In genomic region chr1:193928607-193929006, GRCm38 (mm10) we compare ENCODE assay signal across 21 mouse cellular contexts.
A peak's percentile ranks its signal among the peaks of the same experiment; 100 is the strongest.
DNase-seq lines count a peak whose midpoint lies in the region; ATAC-seq and TF ChIP-seq lines count a peak whose summit lies in the region.
"Had no signal": no experiment of that assay in that cellular context is flagged by ENCODE, and none has a peak within 500 bp of the region (broad histone marks: within the 10 kb centered on the region; RNA-seq: fewer than 3 reads in every experiment).

No protein-coding gene starts in this region.

- H3K4me1 ChIP-seq in liver, adult 2 months (ENCODE audit: control insufficient read depth, insufficient read depth, low read length) = peaks cover 3% of the 10 kb centered on the region; the same call in 1 of the 2 replicates
- H3K4me1 ChIP-seq in liver, embryonic 12.5 days = no peaks in the 10 kb centered on the region
- no peaks in the 10 kb centered on the region for H3K4me1 ChIP-seq in stomach, postnatal 0 days (replicated peaks; ENCODE audit: control insufficient read depth, insufficient read depth)
- H3K4me1 ChIP-seq in forebrain, embryonic 16.5 days (replicated peaks; ENCODE audit: control insufficient read depth, insufficient read depth, low read length) = no peaks in the 10 kb centered on the region
- H3K4me1 ChIP-seq: embryonic facial prominence, embryonic 13.5 days; heart, embryonic 10.5 days; hindbrain, embryonic 12.5 days had no signal

- no peaks in the 10 kb centered on the region for H3K36me3 ChIP-seq in liver, adult 2 months (ENCODE audit: control insufficient read depth, insufficient read depth, low read length)
- no peaks in the 10 kb centered on the region for H3K36me3 ChIP-seq in liver, embryonic 12.5 days
- no peaks in the 10 kb centered on the region for H3K36me3 ChIP-seq in stomach, postnatal 0 days (ENCODE audit: control insufficient read depth, insufficient read depth, low read length)
- H3K36me3 ChIP-seq in forebrain, embryonic 16.5 days (ENCODE audit: control insufficient read depth, insufficient read depth) = no peaks in the 10 kb centered on the region
- H3K36me3 ChIP-seq: embryonic facial prominence, embryonic 13.5 days; heart, embryonic 10.5 days; hindbrain, embryonic 12.5 days had no signal

- H3K4me3 ChIP-seq in liver, adult 2 months (ENCODE audit: insufficient read depth, low read depth, low read length) = no peak overlapping the region
- no peak overlapping the region for H3K4me3 ChIP-seq in liver, embryonic 12.5 days
- no peak overlapping the region for H3K4me3 ChIP-seq in stomach, postnatal 0 days (ENCODE audit: low read depth, low read length)
- no peak overlapping the region for H3K4me3 ChIP-seq in forebrain, embryonic 16.5 days (replicated peaks; ENCODE audit: low read length)
- H3K4me3 ChIP-seq: embryonic facial prominence, embryonic 13.5 days; heart, embryonic 10.5 days; hindbrain, embryonic 12.5 days had no signal

- TF ChIP-seq EP300 in stomach, postnatal 0 days (optimal IDR thresholded peaks at IDR 0.05) = no peak

- no peak for TF ChIP-seq POLR2A in liver, adult 2 months (IDR thresholded peaks at IDR 0.05; ENCODE audit: extremely low read depth, insufficient read depth, low read length)

- peak; percentile 22 for DNase-seq in liver, adult 2 months (ENCODE audit: extremely low read depth, low read depth, low spot score)
- peak; percentile 63 for DNase-seq in ES-CJ7 (ENCODE audit: low read depth, low spot score)
- DNase-seq in stomach, postnatal 0 days (ENCODE audit: low spot score) = peak; percentile 18
- no peak for DNase-seq in ovary, postnatal 36 days (ENCODE audit: low spot score)
- DNase-seq: adrenal gland, adult 8-10 months; adrenal gland, postnatal 36 days; cerebellum, adult 2 months; cerebellum, postnatal 14 days; gastrocnemius, postnatal 36 days; heart, adult 18-20 months; heart, postnatal 10 days; heart, postnatal 4 days had no signal

- no peak for ATAC-seq in liver, embryonic 12.5 days
- 0 out of 2 replicates have a peak, but pooled peaks have one; percentile 29 for ATAC-seq in common myeloid progenitor, adult 5-6 weeks (replicated peaks; ENCODE audit: low read depth, poor library complexity, severe bottlenecking)
- no peak for ATAC-seq in stomach, postnatal 0 days (ENCODE audit: low FRiP score, low TSS enrichment)
- ATAC-seq in forebrain, embryonic 16.5 days = no peak
- ATAC-seq: forebrain, embryonic 14.5 days; hindbrain, embryonic 16.5 days; Patski had no signal

- WGBS in liver, adult 2 months = 42% methylated on average over 4 of the region's 4 CpGs
- 52% methylated on average over 4 of the region's 4 CpGs for WGBS in liver, embryonic 12.5 days (ENCODE audit: insufficient replicate concordance)
- WGBS in stomach, postnatal 0 days = 58% methylated on average over 4 of the region's 4 CpGs
- 77% methylated on average over 4 of the region's 4 CpGs for WGBS in forebrain, embryonic 16.5 days

- no peak overlapping the region for H3K4me2 ChIP-seq in liver, embryonic 12.5 days
- H3K4me2 ChIP-seq in stomach, postnatal 0 days (replicated peaks; ENCODE audit: low read depth) = no peak overlapping the region
- H3K4me2 ChIP-seq in forebrain, embryonic 16.5 days (ENCODE audit: low read length) = no peak overlapping the region
- H3K4me2 ChIP-seq: embryonic facial prominence, embryonic 13.5 days; hindbrain, embryonic 12.5 days had no signal

- H3K9me3 ChIP-seq in liver, embryonic 12.5 days (replicated peaks) = no peaks in the 10 kb centered on the region
- no peaks in the 10 kb centered on the region for H3K9me3 ChIP-seq in stomach, postnatal 0 days (ENCODE audit: control insufficient read depth, low read length)
- H3K9me3 ChIP-seq in forebrain, embryonic 16.5 days (ENCODE audit: control insufficient read depth, low read length) = no peaks in the 10 kb centered on the region
- H3K9me3 ChIP-seq: embryonic facial prominence, embryonic 13.5 days; heart, embryonic 10.5 days; hindbrain, embryonic 12.5 days had no signal

- no peaks in the 10 kb centered on the region for H3K79me2 ChIP-seq in liver, adult 2 months (ENCODE audit: control insufficient read depth, insufficient read depth, low read length)

- H3K27me3 ChIP-seq in liver, adult 2 months (ENCODE audit: control insufficient read depth, insufficient read depth, low read length) = no peaks in the 10 kb centered on the region
- no peaks in the 10 kb centered on the region for H3K27me3 ChIP-seq in liver, embryonic 12.5 days (replicated peaks)
- H3K27me3 ChIP-seq in stomach, postnatal 0 days (ENCODE audit: control insufficient read depth, insufficient read depth, low read length) = no peaks in the 10 kb centered on the region
- H3K27me3 ChIP-seq in forebrain, embryonic 16.5 days (replicated peaks; ENCODE audit: control insufficient read depth, insufficient read depth, low read length) = no peaks in the 10 kb centered on the region
- H3K27me3 ChIP-seq: embryonic facial prominence, embryonic 13.5 days; hindbrain, embryonic 12.5 days; Patski had no signal

- 0 out of 2 replicates have a peak, but pooled peaks have one; percentile 17 for TF ChIP-seq CTCF in liver, adult 2 months (IDR thresholded peaks at IDR 0.05; ENCODE audit: low read depth, low read length)
- TF ChIP-seq CTCF in stomach, postnatal 0 days (IDR thresholded peaks at IDR 0.05; ENCODE audit: low read depth) = no peak

- H3K9ac ChIP-seq in liver, adult 2 months (ENCODE audit: low read depth, low read length) = no peak overlapping the region
- H3K9ac ChIP-seq in liver, embryonic 12.5 days = no peak overlapping the region
- H3K9ac ChIP-seq in stomach, postnatal 0 days (ENCODE audit: low read length) = no peak overlapping the region
- H3K9ac ChIP-seq in forebrain, embryonic 16.5 days (replicated peaks; ENCODE audit: low read depth, low read length) = no peak overlapping the region
- H3K9ac ChIP-seq: embryonic facial prominence, embryonic 13.5 days; hindbrain, embryonic 12.5 days had no signal

- peak overlapping the region; percentile 33; the same call in 1 of the 2 replicates for H3K27ac ChIP-seq in liver, adult 2 months (replicated peaks; ENCODE audit: insufficient read depth, low read depth, low read length)
- no peak overlapping the region for H3K27ac ChIP-seq in liver, embryonic 12.5 days
- no peak overlapping the region for H3K27ac ChIP-seq in stomach, postnatal 0 days (replicated peaks)
- H3K27ac ChIP-seq in forebrain, embryonic 16.5 days (ENCODE audit: low read length) = no peak overlapping the region
- H3K27ac ChIP-seq: embryonic facial prominence, embryonic 13.5 days; heart, embryonic 10.5 days; hindbrain, embryonic 12.5 days had no signal
